Mouse (Mus musculus) bone marrow, adult 2 months (tissue): ENCODE measurements at regions not wholly inside any gene's neighbourhood (a gene's known extent, or its start where the extent isn't known, plus 50 kb on each side); places are given as distances from the start of the nearest gene placed in this dataset.

Source experiments
- H3K27ac ChIP-seq: fragments of 200-500 bp; 2 replicates; pipeline ENCODE4 v1.5.1; 2012; ENCODE audit warnings: low read depth, mild to moderate bottlenecking, control low read depth, inconsistent platforms, low read length; ENCODE audit not compliant: control insufficient read depth, poor library complexity, insufficient read depth
- H3K4me1 ChIP-seq: fragments of 200-500 bp; 2 replicates; pipeline ENCODE4 v1.6.1; 2011; ENCODE audit warnings: low read length; ENCODE audit not compliant: control insufficient read depth, insufficient read depth
- H3K4me3 ChIP-seq: fragments of 200-500 bp; replicated peaks from 2 replicates; pipeline ENCODE3; 2011; ENCODE audit warnings: mild to moderate bottlenecking, low read depth, low read length, control low read depth; ENCODE audit not compliant: control insufficient read depth
- CTCF ChIP-seq: fragments of 200-500 bp; IDR thresholded peaks from 2 replicates; pipeline ENCODE4 v1.5.1; 2011; ENCODE audit warnings: low read length, control low read depth; ENCODE audit not compliant: control insufficient read depth, insufficient read depth
- POLR2A ChIP-seq: fragments of 200-500 bp; IDR thresholded peaks from 2 replicates; pipeline ENCODE4 v1.6.1; 2011; ENCODE audit warnings: low read depth, mild to moderate bottlenecking, control low read depth, low read length, borderline replicate concordance; ENCODE audit not compliant: control insufficient read depth
- WGBS: fragments of 180-500 bp; shearing (Covaris S2); methylation state at CpG from one replicate; pipeline ENCODE4 v1.1.7; 2018; 5-methylcytosine and 5-hydroxymethylcytosine counted together

- H3K4me3 ChIP-seq = no peak overlapping the region
- no peak overlapping the region for H3K27ac ChIP-seq
- WGBS = 7% methylated on average over 16 of the region's 16 CpGs
- TF ChIP-seq CTCF = no peak
- no peak for TF ChIP-seq POLR2A
- no peaks in the 10 kb centered on the region; the same call in 1 of the 2 replicates for H3K4me1 ChIP-seq
These were observed 59.5 kb upstream of the Zbtb18 start for GRCm38 (mm10) chr1:177382596-177383190.

- no peak for TF ChIP-seq POLR2A
- no peak for TF ChIP-seq CTCF
- 59% methylated on average over 4 of the region's 4 CpGs for WGBS
- Histone ChIP-seq H3K27ac (no peak overlapping the region), H3K4me3 (no peak overlapping the region), H3K4me1 (no peaks in the 10 kb centered on the region; the same call in 1 of the 2 replicates)
These were observed 60.0 kb upstream of the Zbtb18 start for GRCm38 (mm10) chr1:177382147-177382546.

- 76% methylated on average over 3 of the region's 3 CpGs for WGBS
These were observed 64.0 kb upstream of the Zbtb18 start for GRCm38 (mm10) chr1:177378112-177378511.

GRCm38 (mm10) chr1:177373226-177373825 is 68.8 kb upstream of the Zbtb18 start:
- WGBS = 54% methylated on average over 5 of the region's 5 CpGs
- no peak overlapping the region for H3K27ac ChIP-seq

More at GRCm38 (mm10) chr1:177378112-177378511, 64.0 kb upstream of the Zbtb18 start:
- no peaks in the 10 kb centered on the region; the same call in 1 of the 2 replicates for H3K4me1 ChIP-seq
- TF ChIP-seq CTCF (no peak), POLR2A (no peak)
- no peak overlapping the region for H3K4me3 ChIP-seq
- no peak overlapping the region for H3K27ac ChIP-seq

GRCm38 (mm10) chr1:177372066-177372465 is 70.1 kb upstream of the Zbtb18 start:
- TF ChIP-seq CTCF (no peak), POLR2A (no peak)
- 61% methylated on average over 10 of the region's 10 CpGs for WGBS
- H3K4me1 ChIP-seq = peaks cover 1% of the 10 kb centered on the region; the same call in 1 of the 2 replicates
- no peak overlapping the region for H3K4me3 ChIP-seq
- no peak overlapping the region for H3K27ac ChIP-seq

More at GRCm38 (mm10) chr1:177373226-177373825, 68.8 kb upstream of the Zbtb18 start:
- no peaks in the 10 kb centered on the region; the same call in 1 of the 2 replicates for H3K4me1 ChIP-seq
- H3K4me3 ChIP-seq = no peak overlapping the region
- TF ChIP-seq POLR2A = no peak
- no peak for TF ChIP-seq CTCF

GRCm38 (mm10) chr1:177367864-177368610 is 74.1 kb upstream of the Zbtb18 start:
- Histone ChIP-seq H3K27ac (no peak overlapping the region), H3K4me3 (no peak overlapping the region), H3K4me1 (peaks cover 1% of the 10 kb centered on the region; the same call in 1 of the 2 replicates)
- 38% methylated on average over 9 of the region's 9 CpGs for WGBS
- TF ChIP-seq POLR2A (no peak), CTCF (no peak)

GRCm38 (mm10) chr1:177366914-177367313 is 75.2 kb upstream of the Zbtb18 start:
- H3K4me3 ChIP-seq = no peak overlapping the region
- WGBS = 70% methylated on average over 6 of the region's 6 CpGs
- no peak for TF ChIP-seq CTCF
- TF ChIP-seq POLR2A = no peak
- H3K4me1 ChIP-seq = peaks cover 1% of the 10 kb centered on the region; the same call in 1 of the 2 replicates
- H3K27ac ChIP-seq = no peak overlapping the region

- no peak overlapping the region for H3K4me3 ChIP-seq
These were observed 75.7 kb upstream of the Zbtb18 start for GRCm38 (mm10) chr1:177366475-177366874.

More at GRCm38 (mm10) chr1:177366475-177366874, 75.7 kb upstream of the Zbtb18 start:
- TF ChIP-seq POLR2A (no peak), CTCF (no peak)
- no peak overlapping the region for H3K27ac ChIP-seq
- H3K4me1 ChIP-seq = peaks cover 1% of the 10 kb centered on the region; the same call in 1 of the 2 replicates
- 86% methylated on average over 7 of the region's 7 CpGs for WGBS
